Mouse (Mus musculus) hindbrain, embryonic 12.5 days (tissue): ENCODE data around the gene Sppl3. TPM values are rescaled to one million over a fixed set of nuclear protein-coding genes. Genes with fewer than 3 reads are reported as not detected.
"Not testable (repeated sequence)": the region's sequence is repeated elsewhere in the genome, so short reads cannot be mapped to it uniquely, and the experiment has no call there.

Experiments
- ATAC-seq: fragments of 200-750 bp; cut with Nextera tagmentation; 2 replicates; pipeline ENCODE4 v1.8.0; 2017; ENCODE audit warnings: moderate TSS enrichment; ENCODE audit not compliant: low FRiP score
- H3K27ac ChIP-seq: fragments of 300-500 bp; sonication (generic); 2 replicates; pipeline ENCODE4 v1.5.1; 2016; ENCODE audit warnings: mild to moderate bottlenecking
- H3K27me3 ChIP-seq: fragments of 300-500 bp; sonication (generic); 2 replicates; pipeline ENCODE4 v1.6.1; 2016; ENCODE audit warnings: mild to moderate bottlenecking
- H3K36me3 ChIP-seq: fragments of 300-500 bp; sonication (generic); 2 replicates; pipeline ENCODE4 v1.6.1; 2016; ENCODE audit warnings: mild to moderate bottlenecking
- H3K4me1 ChIP-seq: fragments of 300-500 bp; sonication (generic); 2 replicates; pipeline ENCODE4 v1.6.1; 2016
- H3K4me2 ChIP-seq: fragments of 300-500 bp; sonication (generic); replicated peaks from 2 replicates; pipeline ENCODE4 v1.6.1; 2016; ENCODE audit warnings: mild to moderate bottlenecking
- H3K4me3 ChIP-seq: fragments of 300-500 bp; sonication (generic); 2 replicates; pipeline ENCODE4 v1.5.1; 2016; ENCODE audit warnings: mild to moderate bottlenecking
- H3K9ac ChIP-seq: fragments of 300-500 bp; sonication (generic); 2 replicates; pipeline ENCODE4 v1.6.1; 2016; ENCODE audit warnings: mild to moderate bottlenecking, moderate library complexity
- H3K9me3 ChIP-seq: fragments of 300-500 bp; sonication (generic); replicated peaks from 2 replicates; pipeline ENCODE4 v1.6.1; 2016; ENCODE audit warnings: mild to moderate bottlenecking
- WGBS: fragments of 180-500 bp; shearing (Covaris S2); methylation state at CpG from one replicate; pipeline ENCODE4 v1.1.7; 2016; 5-methylcytosine and 5-hydroxymethylcytosine counted together
- polyA plus RNA-seq: library from polyadenylated mRNA; unstranded; fragments of >200 nt; fragmentation: Nextera tagmentation; extraction: Ambion mirVana; gene quantifications from 2 replicates; pipeline ENCODE4 v1.2.1, GENCODE M21; 2016

The Sppl3 gene
- polyA plus RNA-seq, 1 experiment from 2014 or later, result 31.1 TPM

DNA sequence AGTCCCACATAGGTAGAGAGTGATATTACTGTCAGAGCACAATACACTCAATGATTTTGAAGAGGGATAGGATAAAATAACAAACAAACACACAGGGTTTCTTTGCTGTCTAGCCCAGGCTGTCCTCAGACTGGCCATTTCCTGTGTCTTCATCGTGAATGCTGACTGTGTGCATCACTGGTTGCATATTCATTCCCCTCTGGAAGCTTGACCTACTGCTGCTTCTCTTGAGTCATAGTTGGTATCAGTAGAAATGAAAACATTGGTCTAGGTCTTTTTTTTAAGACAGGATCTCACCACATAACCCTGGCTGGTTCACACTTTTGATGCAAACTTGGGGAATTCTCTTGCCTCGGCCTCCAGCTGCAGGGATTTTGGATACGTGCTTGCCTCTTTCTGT is 58.7 kb downstream of the Sppl3 start:
- no peak overlapping the region for H3K4me2 ChIP-seq
- no peak for ATAC-seq
- H3K27ac ChIP-seq, result no peak overlapping the region
- WGBS, result 89% methylated on average over 3 of the region's 3 CpGs
- no peaks in the 10 kb centered on the region for H3K36me3 ChIP-seq
- no peak overlapping the region for H3K9ac ChIP-seq
- peaks cover 5% of the 10 kb centered on the region; the same call in 1 of the 2 replicates for H3K4me1 ChIP-seq
- no peak overlapping the region for H3K4me3 ChIP-seq
- H3K27me3 ChIP-seq, result no peaks in the 10 kb centered on the region
- no peaks in the 10 kb centered on the region for H3K9me3 ChIP-seq

DNA sequence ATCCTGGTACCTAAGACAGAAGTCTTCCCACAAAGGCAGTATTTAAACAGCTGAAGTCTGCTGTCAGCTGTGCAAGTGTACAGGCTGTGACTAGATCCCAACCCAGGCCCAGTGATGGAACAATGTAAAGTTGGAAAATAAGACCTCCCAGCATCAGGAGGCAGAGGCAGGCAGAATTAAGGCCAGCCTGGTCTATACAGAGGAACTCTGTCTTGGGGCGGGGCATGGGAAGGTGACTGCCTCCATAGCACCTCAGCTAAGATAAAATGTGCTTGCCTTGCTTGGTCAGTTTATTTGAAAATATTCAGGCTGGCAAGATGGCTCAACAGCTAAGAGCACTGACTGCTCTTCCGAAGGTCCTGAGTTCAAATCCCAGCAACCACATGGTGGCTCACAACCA is 59.5 kb downstream of the Sppl3 start:
- no peak overlapping the region for H3K27ac ChIP-seq
- H3K4me3 ChIP-seq, result no peak overlapping the region
- ATAC-seq, result no peak
- peaks cover 5% of the 10 kb centered on the region; the same call in 1 of the 2 replicates for H3K4me1 ChIP-seq
- no peaks in the 10 kb centered on the region for H3K9me3 ChIP-seq
- no peaks in the 10 kb centered on the region; the same call in 1 of the 2 replicates for H3K36me3 ChIP-seq
- H3K9ac ChIP-seq, result no peak overlapping the region
- no peaks in the 10 kb centered on the region for H3K27me3 ChIP-seq
- 96% methylated on average over 2 of the region's 2 CpGs for WGBS
- no peak overlapping the region for H3K4me2 ChIP-seq

DNA sequence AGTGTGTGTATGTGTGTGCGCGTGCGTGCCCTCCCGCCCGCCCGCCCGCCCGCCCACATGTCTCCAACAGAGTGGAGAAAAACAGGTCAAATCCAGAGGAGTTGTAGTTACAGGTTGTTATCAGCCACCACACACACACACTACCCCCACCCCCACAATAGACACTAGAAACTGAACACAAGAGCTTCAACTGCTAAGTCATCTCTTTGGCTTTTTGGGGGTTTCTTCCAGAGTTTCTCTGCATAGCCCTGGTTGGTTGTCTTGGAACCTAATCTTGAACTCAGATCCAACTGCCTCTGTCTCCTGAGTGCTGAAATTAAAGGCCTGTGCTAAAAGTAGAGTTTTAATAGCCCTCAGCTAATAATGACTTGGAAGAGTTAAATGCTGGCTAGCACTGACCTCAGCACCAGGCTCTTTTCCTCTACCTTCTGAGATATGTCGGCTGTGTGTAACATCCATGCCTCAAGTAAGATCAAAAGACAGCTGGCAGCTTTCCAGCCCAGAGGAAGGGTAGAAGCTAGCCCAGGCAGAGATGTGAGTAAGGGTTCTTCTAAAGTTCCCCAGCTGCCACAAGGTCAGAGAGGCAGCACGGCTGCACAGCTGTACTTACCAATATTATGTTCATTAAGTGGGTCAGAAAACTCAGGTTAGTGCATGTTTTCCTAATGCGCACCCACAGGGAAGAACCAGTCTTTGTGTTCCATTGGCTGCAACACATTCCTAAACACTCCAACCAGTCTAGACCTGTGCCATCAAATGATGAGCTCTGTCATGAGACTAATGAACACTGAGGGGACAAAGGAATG is 60.4 kb downstream of the Sppl3 start:
- Histone ChIP-seq H3K4me1 (peaks cover 4% of the 10 kb centered on the region; the same call in 1 of the 2 replicates), H3K36me3 (peaks cover 5% of the 10 kb centered on the region; the same call in 1 of the 2 replicates), H3K27me3 (no peaks in the 10 kb centered on the region), H3K9ac (no peak overlapping the region), H3K27ac (no peak overlapping the region), H3K4me3 (no peak overlapping the region), H3K9me3 (no peaks in the 10 kb centered on the region), H3K4me2 (no peak overlapping the region)
- ATAC-seq, result no peak
- 93% methylated on average over 11 of the region's 11 CpGs for WGBS

DNA sequence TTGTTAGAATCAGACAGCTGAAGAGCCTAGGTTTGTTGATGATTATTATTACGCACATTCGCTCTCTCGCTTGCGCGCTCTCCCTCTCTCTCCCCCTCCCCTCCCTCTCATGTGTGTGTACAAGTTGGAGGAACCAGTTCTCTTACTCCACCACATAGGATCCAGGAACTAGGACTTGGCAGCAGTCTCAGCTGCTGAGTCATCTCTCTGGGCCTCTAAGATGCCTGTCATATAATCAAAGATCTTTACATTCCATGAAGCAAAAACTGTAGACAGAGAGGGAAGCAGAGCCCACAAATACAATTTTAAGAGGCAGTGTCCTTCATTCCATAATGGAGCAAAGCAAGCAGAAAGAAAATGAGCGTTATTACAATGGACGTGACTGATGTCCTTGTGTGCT is 61.2 kb downstream of the Sppl3 start:
- no peak for ATAC-seq
- Histone ChIP-seq H3K4me1 (peaks cover 2% of the 10 kb centered on the region; the same call in 1 of the 2 replicates), H3K9ac (no peak overlapping the region), H3K4me3 (no peak overlapping the region), H3K27ac (no peak overlapping the region), H3K27me3 (no peaks in the 10 kb centered on the region), H3K4me2 (no peak overlapping the region), H3K36me3 (peaks cover 5% of the 10 kb centered on the region; the same call in 1 of the 2 replicates), H3K9me3 (no peaks in the 10 kb centered on the region)
- 94% methylated on average over 7 of the region's 7 CpGs for WGBS

DNA sequence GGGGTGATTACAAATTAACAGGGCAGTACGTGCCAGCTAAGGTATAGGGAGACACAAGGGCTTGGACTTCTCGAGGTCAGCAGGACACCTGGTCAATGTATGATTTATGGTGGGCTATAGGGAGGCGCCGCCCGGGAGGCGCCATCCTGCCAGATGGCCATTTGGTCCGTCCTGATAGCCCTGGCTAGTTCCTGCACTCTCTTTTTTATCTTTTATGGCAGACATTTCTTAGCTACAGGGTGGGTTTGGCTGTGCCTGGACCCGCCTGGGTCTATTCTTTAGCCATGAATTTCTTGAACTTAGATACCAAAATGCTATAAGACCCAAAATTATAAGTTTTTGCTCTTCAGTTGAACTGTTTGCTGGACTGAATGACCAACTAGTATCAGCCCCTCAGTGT is 62.4 kb downstream of the Sppl3 start:
- 78% methylated on average over 8 of the region's 8 CpGs for WGBS
- H3K27me3 ChIP-seq, H3K27ac ChIP-seq, H3K9ac ChIP-seq, H3K9me3 ChIP-seq, H3K36me3 ChIP-seq, ATAC-seq, H3K4me1 ChIP-seq, H3K4me3 ChIP-seq, H3K4me2 ChIP-seq: not testable (repeated sequence)

DNA sequence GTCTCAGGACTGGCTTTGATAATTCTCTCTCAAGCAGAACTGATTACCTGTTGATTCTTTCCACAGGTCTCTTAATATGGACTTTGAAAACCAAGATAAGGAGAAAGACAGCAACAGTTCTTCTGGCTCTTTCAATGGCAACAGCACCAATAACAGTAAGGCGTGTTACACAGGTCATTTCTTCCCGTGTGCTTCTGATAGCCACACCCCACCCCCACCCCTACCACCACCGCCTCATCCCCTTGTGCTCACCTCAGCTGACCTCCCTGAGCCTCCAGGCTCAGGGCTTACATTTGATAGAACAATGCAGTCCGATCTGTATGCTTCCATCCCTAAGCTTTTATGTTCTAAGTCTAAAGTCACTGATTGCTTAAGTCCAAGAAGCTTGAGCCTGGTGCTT is 63.8 kb downstream of the Sppl3 start:
- peaks cover 2% of the 10 kb centered on the region; the same call in 1 of the 2 replicates for H3K4me1 ChIP-seq
- H3K4me3 ChIP-seq, result no peak overlapping the region
- H3K4me2 ChIP-seq, result no peak overlapping the region
- H3K27me3 ChIP-seq, result no peaks in the 10 kb centered on the region
- 93% methylated on average over 4 of the region's 4 CpGs for WGBS
- peaks cover 5% of the 10 kb centered on the region; the same call in 1 of the 2 replicates for H3K36me3 ChIP-seq
- ATAC-seq, result no peak
- H3K27ac ChIP-seq, result no peak overlapping the region
- H3K9me3 ChIP-seq, result no peaks in the 10 kb centered on the region
- H3K9ac ChIP-seq, result no peak overlapping the region

DNA sequence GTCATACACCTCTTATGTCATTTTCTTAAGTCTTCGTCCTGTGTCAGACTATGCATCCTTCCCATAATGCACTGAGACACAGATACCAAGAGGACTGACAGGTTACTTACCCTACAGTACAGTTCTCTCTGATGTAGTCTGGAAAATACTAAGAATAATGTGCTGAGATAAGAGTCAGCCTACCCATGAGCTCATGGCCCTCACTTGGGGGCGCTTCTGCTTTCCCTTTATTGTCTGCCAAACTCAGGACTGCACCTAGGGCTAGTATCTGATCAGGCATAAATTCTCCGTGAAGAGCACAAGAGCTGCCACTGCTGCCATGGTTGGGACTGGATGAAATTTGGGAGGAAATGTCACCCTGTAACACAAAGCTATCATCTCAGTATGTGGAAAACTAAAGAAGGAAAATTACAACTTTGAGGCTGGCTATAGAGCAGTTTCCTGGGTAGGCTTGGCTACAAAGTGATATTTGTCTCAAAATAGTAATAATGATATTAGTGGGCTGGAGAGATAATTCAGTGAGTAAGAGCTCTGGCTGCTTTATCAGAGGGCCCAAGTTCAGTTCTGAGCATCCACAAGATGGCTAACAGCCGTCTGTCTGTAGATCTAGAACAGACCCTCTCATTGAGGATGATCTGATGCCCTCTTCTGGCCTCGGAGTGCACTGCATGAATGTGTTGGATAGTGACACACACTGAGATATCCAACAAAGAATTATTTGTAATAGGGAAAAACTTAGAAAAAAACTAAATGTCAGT is 65.4 kb downstream of the Sppl3 start:
- no peaks in the 10 kb centered on the region for H3K27me3 ChIP-seq
- peaks cover 10% of the 10 kb centered on the region; the same call in 1 of the 2 replicates for H3K36me3 ChIP-seq
- H3K4me1 ChIP-seq, result peaks cover 2% of the 10 kb centered on the region; the same call in 1 of the 2 replicates
- H3K4me2 ChIP-seq, result no peak overlapping the region
- H3K27ac ChIP-seq, result no peak overlapping the region
- ATAC-seq, result no peak
- H3K9ac ChIP-seq, result no peak overlapping the region
- no peak overlapping the region for H3K4me3 ChIP-seq
- 59% methylated on average over 5 of the region's 5 CpGs for WGBS
- no peaks in the 10 kb centered on the region for H3K9me3 ChIP-seq

DNA sequence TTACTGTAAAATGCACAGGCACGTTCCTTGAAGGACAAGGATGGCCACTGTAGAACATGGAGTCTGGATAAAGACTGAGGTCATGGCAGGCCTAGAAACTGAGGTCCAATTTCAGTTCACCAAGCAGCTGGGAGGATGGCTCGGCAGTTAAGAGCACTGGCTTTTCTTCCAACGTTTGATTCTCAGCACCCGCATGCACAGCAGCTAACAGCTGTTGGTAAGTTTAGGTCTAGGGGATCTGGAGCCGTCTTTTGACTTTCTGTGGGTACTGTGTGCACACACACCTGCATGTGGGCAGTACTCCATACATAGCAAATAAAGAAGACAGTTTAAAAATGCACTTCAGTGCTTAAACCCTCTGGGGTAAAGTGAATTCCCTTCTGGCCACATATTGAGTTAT is 70.7 kb downstream of the Sppl3 start:
- Histone ChIP-seq H3K4me2 (no peak overlapping the region), H3K9me3 (no peaks in the 10 kb centered on the region), H3K9ac (no peak overlapping the region), H3K4me3 (no peak overlapping the region), H3K4me1 (no peaks in the 10 kb centered on the region), H3K27me3 (no peaks in the 10 kb centered on the region), H3K27ac (no peak overlapping the region), H3K36me3 (peaks cover 46% of the 10 kb centered on the region)
- no peak for ATAC-seq
- WGBS, result 81% methylated on average over 5 of the region's 5 CpGs

DNA sequence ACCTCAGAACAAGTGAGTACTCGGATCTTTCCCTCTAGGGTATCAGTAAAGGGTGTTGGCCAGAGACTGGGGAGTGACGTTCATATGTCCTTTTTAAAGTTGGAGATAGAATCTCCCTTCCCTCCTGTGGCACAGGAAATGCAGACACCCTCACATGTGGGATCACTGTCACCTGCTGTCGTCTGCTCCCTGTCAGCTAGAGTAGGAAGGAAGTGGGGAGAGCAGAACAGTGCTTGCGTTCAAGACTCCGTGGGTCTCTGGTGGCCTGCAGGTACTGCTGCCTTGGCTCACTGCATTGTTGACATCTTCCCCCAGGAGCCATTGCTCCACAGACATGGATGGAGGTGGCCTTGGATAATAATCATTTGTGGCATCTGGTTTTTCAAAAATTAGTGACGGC is 72.6 kb downstream of the Sppl3 start:
- Histone ChIP-seq H3K9me3 (no peaks in the 10 kb centered on the region), H3K4me2 (no peak overlapping the region), H3K9ac (no peak overlapping the region), H3K4me3 (no peak overlapping the region), H3K27ac (no peak overlapping the region), H3K27me3 (no peaks in the 10 kb centered on the region), H3K4me1 (no peaks in the 10 kb centered on the region), H3K36me3 (peaks cover 61% of the 10 kb centered on the region)
- no peak for ATAC-seq
- WGBS, result 88% methylated on average over 6 of the region's 6 CpGs

DNA sequence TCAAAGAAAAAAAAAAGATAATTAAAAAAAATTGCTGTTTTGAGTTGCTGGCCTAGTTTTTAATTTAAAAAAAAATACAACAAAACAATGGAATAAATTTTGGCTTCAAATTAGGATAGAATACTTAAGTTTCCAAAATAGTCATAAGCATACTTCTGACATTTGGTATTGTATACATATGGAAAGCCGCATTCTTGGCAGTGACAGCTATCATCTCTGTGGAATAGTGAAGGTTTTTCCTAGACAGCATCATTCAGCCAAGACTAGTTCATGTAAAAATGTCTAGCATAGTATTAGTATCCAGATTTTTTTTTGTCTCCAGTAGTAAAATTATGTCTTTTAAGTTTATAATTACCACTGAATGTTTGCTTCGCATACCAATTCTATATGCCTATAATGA is 74.7 kb downstream of the Sppl3 start:
- Histone ChIP-seq H3K36me3 (peaks cover 79% of the 10 kb centered on the region), H3K4me3 (no peak overlapping the region), H3K9me3 (no peaks in the 10 kb centered on the region), H3K4me1 (no peaks in the 10 kb centered on the region), H3K9ac (no peak overlapping the region), H3K4me2 (no peak overlapping the region), H3K27me3 (no peaks in the 10 kb centered on the region), H3K27ac (no peak overlapping the region)
- WGBS, result 98% methylated on average over 2 of the region's 2 CpGs
- ATAC-seq, result no peak

DNA sequence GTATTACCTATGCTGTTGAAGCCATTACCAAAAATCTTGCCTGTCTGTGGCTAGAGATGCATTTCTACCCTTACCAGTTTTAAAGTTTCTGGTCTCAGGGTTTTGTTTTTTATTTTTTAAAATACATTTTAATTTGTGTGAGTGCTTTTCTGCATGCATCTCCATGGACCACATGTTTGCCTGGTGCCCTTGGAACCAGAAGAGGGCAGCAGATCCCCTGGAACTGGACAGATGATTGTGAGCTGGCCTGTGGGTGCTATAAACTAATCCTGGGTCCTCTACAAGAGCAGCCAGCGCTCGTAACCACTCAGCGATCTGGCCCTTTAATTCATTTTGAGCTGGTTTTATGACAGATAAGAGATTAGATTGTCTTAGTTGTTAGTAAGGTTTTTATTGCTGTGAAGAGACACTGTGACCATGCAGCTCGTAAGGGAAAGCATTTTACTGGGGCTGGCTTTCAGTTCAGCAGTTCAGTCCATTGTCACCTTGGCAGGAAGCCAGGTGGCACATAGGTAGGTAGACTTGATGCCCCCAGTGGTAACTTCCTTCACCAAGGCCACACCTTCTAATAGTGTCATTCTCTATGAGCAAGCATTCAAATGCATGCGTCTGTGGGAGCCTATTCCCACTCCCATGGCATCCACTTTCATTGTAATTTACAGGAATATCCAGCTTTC is 78.8 kb downstream of the Sppl3 start:
- WGBS, result 97% methylated on average over 5 of the region's 5 CpGs
- Histone ChIP-seq H3K4me3 (no peak overlapping the region), H3K27me3 (no peaks in the 10 kb centered on the region), H3K4me1 (no peaks in the 10 kb centered on the region), H3K36me3 (peaks cover 62% of the 10 kb centered on the region), H3K4me2 (no peak overlapping the region), H3K9ac (no peak overlapping the region), H3K9me3 (no peaks in the 10 kb centered on the region), H3K27ac (no peak overlapping the region)
- ATAC-seq, result no peak

DNA sequence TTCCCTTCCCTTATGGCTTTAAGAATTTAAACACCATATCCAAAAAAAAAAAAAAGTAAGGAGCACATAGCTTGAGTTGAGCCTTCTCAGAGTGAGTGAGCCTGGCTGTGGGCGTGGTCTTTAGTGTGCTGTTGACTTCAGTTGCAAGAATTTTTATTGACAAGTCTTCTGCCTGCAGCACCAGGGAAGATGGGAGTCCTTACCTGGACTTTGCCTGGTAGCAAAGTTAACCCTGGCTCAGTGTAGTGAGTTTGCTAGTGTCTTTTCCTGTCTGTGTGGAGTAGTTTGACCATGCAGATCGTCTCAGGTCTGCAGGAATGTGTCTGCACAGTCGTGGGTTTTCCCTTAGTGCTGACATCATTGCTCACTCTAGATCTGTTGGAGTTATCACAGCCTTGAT is 80.1 kb downstream of the Sppl3 start:
- H3K4me2 ChIP-seq, result no peak overlapping the region
- no peaks in the 10 kb centered on the region for H3K9me3 ChIP-seq
- H3K27ac ChIP-seq, result no peak overlapping the region
- H3K9ac ChIP-seq, result no peak overlapping the region
- H3K4me1 ChIP-seq, result no peaks in the 10 kb centered on the region
- ATAC-seq, result no peak
- no peak overlapping the region for H3K4me3 ChIP-seq
- H3K27me3 ChIP-seq, result no peaks in the 10 kb centered on the region
- H3K36me3 ChIP-seq, result peaks cover 65% of the 10 kb centered on the region
- 88% methylated on average over 3 of the region's 3 CpGs for WGBS
